Mouse (Mus musculus) heart, postnatal 0 days (tissue): ENCODE data around the gene Aldh1l2. TPM values are rescaled to one million over a fixed set of nuclear protein-coding genes. Genes with fewer than 3 reads are reported as not detected.
A peak's percentile ranks its signal among the peaks of the same experiment; 100 is the strongest.
"Not testable (repeated sequence)": the region's sequence is repeated elsewhere in the genome, so short reads cannot be mapped to it uniquely, and the experiment has no call there.

Source experiments
- ATAC-seq: fragments of 200-750 bp; cut with Nextera tagmentation; 2 replicates; pipeline ENCODE4 v1.8.0; 2017; ENCODE audit warnings: low read depth, moderate number of reproducible peaks, moderate library complexity; ENCODE audit not compliant: insufficient read depth
- DNase-seq: peaks from one replicate; pipeline ENCODE4 v3.0.0-alpha.2; 2016; ENCODE audit warnings: low spot score
- H3K27ac ChIP-seq: fragments of 300-500 bp; sonication (generic); 2 replicates; pipeline ENCODE4 v1.5.1; 2014; ENCODE audit warnings: low read depth, mild to moderate bottlenecking
- H3K27me3 ChIP-seq: fragments of 300-500 bp; sonication (generic); 2 replicates; pipeline ENCODE4 v1.6.1; 2014; ENCODE audit warnings: low read length, mixed read lengths; ENCODE audit not compliant: control insufficient read depth, insufficient read depth
- H3K36me3 ChIP-seq: fragments of 300-500 bp; sonication (generic); replicated peaks from 2 replicates; pipeline ENCODE4 v1.6.1; 2014; ENCODE audit warnings: low read length, mixed read lengths; ENCODE audit not compliant: control insufficient read depth, insufficient read depth
- H3K4me1 ChIP-seq: fragments of 300-500 bp; sonication (generic); 2 replicates; pipeline ENCODE4 v1.6.1; 2014; ENCODE audit warnings: antibody characterized with exemption; ENCODE audit not compliant: control insufficient read depth, insufficient read depth
- H3K4me2 ChIP-seq: fragments of 300-500 bp; sonication (generic); 2 replicates; pipeline ENCODE4 v1.6.1; 2014; ENCODE audit warnings: low read depth, mild to moderate bottlenecking, low read length, moderate library complexity
- H3K4me3 ChIP-seq: fragments of 300-500 bp; sonication (generic); 2 replicates; pipeline ENCODE4 v1.5.1; 2014; ENCODE audit warnings: low read depth, low read length
- H3K9ac ChIP-seq: fragments of 300-500 bp; sonication (generic); replicated peaks from 2 replicates; pipeline ENCODE4 v1.6.1; 2014; ENCODE audit warnings: low read depth, low read length, mixed read lengths
- H3K9me3 ChIP-seq: fragments of 300-500 bp; sonication (generic); replicated peaks from 2 replicates; pipeline ENCODE4 v1.6.1; 2016; ENCODE audit warnings: low read length; ENCODE audit not compliant: control insufficient read depth
- CTCF ChIP-seq: IDR thresholded peaks from 2 replicates; pipeline ENCODE4 v1.5.1; 2016; ENCODE audit warnings: antibody characterized with exemption, control low read depth, low read depth
- EP300 ChIP-seq: IDR thresholded peaks from 2 replicates; pipeline ENCODE4 v1.6.1; 2016; ENCODE audit warnings: antibody characterized with exemption, low read depth
- WGBS: fragments of 180-500 bp; shearing (Covaris S2); extraction: QIAGEN DNeasy Blood & Tissue Kit; methylation state at CpG from one replicate; pipeline ENCODE4 v1.1.7; 2014; 5-methylcytosine and 5-hydroxymethylcytosine counted together
- polyA plus RNA-seq: library from polyadenylated mRNA; unstranded; fragments of >200 nt; fragmentation: Nextera tagmentation; extraction: Ambion mirVana; gene quantifications from 2 replicates; pipeline ENCODE4 v1.2.1, GENCODE M21; 2015
- total RNA-seq: library from RNA; depleted of rRNA; stranded (reverse); fragments of >200 nt; gene quantifications from 2 replicates; pipeline ENCODE4 v1.2.3, GENCODE M21; 2014; ENCODE audit warnings: low replicate concordance

The Aldh1l2 gene
- total and polyA plus RNA-seq, 2 experiments from 2014 or later = 4.6 to 16.2 TPM

DNA sequence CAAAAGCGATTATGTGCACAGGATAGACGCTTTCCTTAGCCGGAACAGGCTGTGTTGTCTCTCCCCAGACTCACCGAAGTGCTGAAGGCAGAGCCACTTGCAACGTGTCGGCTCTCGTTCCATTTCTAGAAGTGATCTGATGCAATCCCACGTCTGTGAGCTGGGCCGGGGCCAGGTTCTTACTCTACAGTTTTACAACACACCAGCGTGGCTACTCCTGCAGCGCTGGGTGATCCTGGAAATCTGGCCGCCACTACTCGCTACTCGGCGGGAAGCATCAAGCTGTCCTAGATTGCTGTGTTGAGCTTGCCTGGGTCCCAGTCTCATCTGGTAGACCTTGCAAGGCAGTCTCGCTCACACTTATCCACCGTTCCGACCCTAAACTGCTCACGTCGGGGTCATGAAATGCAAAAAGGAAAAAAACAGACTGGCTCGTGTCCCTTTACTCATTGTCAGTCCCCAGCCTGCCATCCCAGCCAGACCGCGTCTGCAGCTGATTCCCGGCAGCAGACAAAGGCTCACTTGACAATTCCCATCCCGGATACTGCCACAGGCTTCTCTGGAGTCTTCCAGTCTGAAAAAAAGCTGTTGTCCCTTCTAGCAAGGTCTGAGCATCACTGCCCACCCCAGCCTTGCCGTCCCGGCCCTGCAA lies 556 bp downstream of the Aldh1l2 start:
- Histone ChIP-seq H3K9me3 (no peaks in the 10 kb centered on the region), H3K4me1 (peaks cover 12% of the 10 kb centered on the region; the same call in 1 of the 2 replicates), H3K9ac (peak overlapping the region; percentile 9; the same call in 1 of the 2 replicates), H3K4me2 (peak overlapping the region; percentile 97), H3K4me3 (peak overlapping the region; percentile 55), H3K27me3 (no peaks in the 10 kb centered on the region), H3K27ac (peak overlapping the region; percentile 39; the same call in 1 of the 2 replicates), H3K36me3 (no peaks in the 10 kb centered on the region)
- DNase-seq (peak; percentile 50), ATAC-seq (peak; percentile 55)
- WGBS = 1% methylated on average over 27 of the region's 27 CpGs
- TF ChIP-seq EP300 (no peak), CTCF (no peak)

DNA sequence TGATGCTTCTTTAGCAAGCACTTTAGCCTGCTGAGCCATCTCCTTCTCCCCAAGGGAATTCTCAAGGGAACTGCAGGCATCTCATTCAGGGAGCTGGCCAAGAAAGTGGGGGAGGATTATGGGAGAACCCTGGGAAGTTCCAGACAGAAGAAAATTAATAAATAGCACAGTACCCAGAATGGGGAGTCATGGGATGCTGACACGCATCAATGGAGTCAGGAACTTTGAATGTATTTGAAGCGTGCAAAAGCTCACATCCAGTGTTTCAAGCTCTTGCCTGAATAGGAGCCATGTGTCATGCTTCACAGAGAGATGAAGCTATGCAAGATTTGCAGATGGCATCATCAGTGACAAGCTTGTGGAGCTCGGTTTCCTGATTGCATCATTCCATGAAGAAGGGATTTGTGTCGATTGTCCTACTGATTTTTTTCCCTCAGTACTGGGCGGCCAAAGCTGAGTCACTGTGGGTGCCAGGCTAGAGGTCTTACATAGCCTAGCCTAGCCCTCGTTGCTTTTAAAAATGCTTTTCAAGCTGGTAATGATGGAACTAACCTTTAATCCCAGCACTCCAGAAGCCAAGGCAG lies 3.5 kb downstream of the Aldh1l2 start:
- H3K4me2 ChIP-seq = no peak overlapping the region
- H3K27me3 ChIP-seq = no peaks in the 10 kb centered on the region
- DNase-seq = no peak
- H3K27ac ChIP-seq = no peak overlapping the region
- H3K9ac ChIP-seq = no peak overlapping the region
- H3K9me3 ChIP-seq = no peaks in the 10 kb centered on the region
- 84% methylated on average over 6 of the region's 6 CpGs for WGBS
- H3K4me3 ChIP-seq = no peak overlapping the region
- ATAC-seq = no peak
- peaks cover 12% of the 10 kb centered on the region; the same call in 1 of the 2 replicates for H3K4me1 ChIP-seq
- H3K36me3 ChIP-seq = no peaks in the 10 kb centered on the region
- no peak for TF ChIP-seq EP300
- no peak for TF ChIP-seq CTCF

DNA sequence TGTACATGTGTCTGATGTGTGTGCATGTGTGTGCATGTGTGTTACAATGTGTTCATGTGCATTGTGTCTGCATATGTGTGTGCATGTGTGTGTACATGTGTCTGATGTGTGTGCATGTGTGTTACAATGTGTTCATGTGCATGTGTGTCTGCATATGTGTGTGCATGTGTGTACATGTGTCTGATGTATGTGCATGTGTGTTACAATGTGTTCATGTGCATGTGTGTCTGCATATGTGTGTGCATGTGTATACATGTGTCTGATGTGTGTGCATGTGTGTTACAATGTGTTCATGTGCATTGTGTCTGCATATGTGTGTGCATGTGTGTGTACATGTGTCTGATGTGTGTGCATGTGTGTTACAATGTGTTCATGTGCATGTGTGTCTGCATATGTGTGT lies 9.7 kb downstream of the Aldh1l2 start:
- not testable (repeated sequence) for H3K9me3 ChIP-seq, H3K27me3 ChIP-seq, H3K4me3 ChIP-seq, H3K27ac ChIP-seq, H3K4me1 ChIP-seq, H3K36me3 ChIP-seq, ATAC-seq, H3K4me2 ChIP-seq, H3K9ac ChIP-seq, DNase-seq

DNA sequence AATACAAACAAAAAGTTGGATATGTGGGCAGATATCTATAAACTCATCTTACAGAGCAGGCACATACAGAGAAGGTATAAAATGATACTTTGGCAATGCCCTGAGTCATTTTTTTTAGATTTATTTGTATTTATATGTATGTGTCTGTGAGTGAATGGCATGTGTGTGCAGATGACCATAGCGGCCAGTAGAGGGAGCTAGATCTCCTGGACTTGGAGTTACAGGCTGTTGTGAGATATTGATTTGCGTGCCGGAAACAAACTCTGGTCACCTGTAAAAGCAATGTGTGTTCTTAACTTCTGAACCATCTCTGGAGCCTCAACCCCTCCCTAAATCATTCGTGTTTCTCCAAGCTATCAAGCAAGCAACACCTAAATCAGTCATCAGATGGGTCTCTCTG lies 12.9 kb downstream of the Aldh1l2 start:
- ATAC-seq (no peak), DNase-seq (no peak)
- Histone ChIP-seq H3K4me3 (no peak overlapping the region), H3K36me3 (no peaks in the 10 kb centered on the region), H3K9me3 (peaks cover 3% of the 10 kb centered on the region), H3K4me1 (no peaks in the 10 kb centered on the region), H3K9ac (no peak overlapping the region), H3K4me2 (no peak overlapping the region), H3K27ac (no peak overlapping the region), H3K27me3 (no peaks in the 10 kb centered on the region)
- WGBS = 79% methylated on average over 4 of the region's 4 CpGs
- TF ChIP-seq EP300 (no peak), CTCF (no peak)

DNA sequence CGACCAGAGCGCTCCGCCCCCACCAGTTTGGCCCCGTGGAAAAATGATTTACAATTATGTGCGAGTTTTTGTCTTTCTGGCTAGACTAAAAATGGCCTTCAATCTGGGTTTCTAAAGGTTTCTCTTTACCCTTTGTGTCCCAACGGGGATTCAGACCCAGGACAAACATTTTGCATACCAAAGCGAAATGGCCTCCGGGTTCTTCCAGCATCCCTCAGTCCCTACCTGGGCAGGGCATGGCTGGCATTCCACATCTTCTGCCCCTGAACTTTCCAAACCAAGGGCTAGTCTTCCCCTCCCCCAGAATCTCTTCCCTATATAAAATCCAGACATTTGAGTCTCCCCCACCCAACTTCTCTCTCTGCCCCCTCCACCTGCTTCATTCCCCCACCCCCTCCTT lies 20.2 kb downstream of the Aldh1l2 start:
- H3K4me3 ChIP-seq = no peak overlapping the region
- no peaks in the 10 kb centered on the region for H3K36me3 ChIP-seq
- no peaks in the 10 kb centered on the region for H3K27me3 ChIP-seq
- no peak for TF ChIP-seq EP300
- TF ChIP-seq CTCF = no peak
- no peak overlapping the region for H3K9ac ChIP-seq
- DNase-seq = no peak
- H3K27ac ChIP-seq = no peak overlapping the region
- H3K4me2 ChIP-seq = no peak overlapping the region
- no peak for ATAC-seq
- H3K9me3 ChIP-seq = no peaks in the 10 kb centered on the region
- 86% methylated on average over 8 of the region's 8 CpGs for WGBS
- H3K4me1 ChIP-seq = no peaks in the 10 kb centered on the region

DNA sequence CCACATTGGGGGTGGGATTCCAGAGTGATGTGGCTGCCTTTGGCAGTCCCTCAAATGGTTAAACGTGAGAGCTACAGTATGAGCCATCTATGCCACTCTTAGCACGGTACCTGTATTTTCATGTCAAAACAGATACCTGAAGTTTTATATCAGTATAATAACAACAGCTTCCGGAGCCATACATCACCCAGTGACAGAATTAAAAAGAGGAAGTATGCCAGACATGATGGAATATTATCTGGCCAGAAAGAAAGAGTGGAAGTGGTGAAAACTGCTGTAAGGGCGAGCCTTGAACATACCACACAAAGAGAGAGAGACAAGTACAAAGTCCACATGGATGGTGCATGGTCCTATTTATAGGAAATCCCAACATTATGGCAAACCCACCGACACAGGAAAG lies 22.6 kb downstream of the Aldh1l2 start:
- Histone ChIP-seq H3K9me3 (no peaks in the 10 kb centered on the region), H3K27ac (no peak overlapping the region), H3K9ac (no peak overlapping the region), H3K36me3 (no peaks in the 10 kb centered on the region), H3K27me3 (no peaks in the 10 kb centered on the region), H3K4me1 (no peaks in the 10 kb centered on the region), H3K4me3 (no peak overlapping the region), H3K4me2 (no peak overlapping the region)
- no peak for ATAC-seq
- WGBS = 62% methylated on average over 5 of the region's 5 CpGs
- TF ChIP-seq CTCF = no peak
- no peak for DNase-seq
